Mouse (Mus musculus): ENCODE measurements around the gene Fbxw16. TPM values are rescaled to one million over a fixed set of nuclear protein-coding genes. Genes with fewer than 3 reads are reported as not detected.

The Fbxw16 gene
- not detected in 2 replicates for polyA plus RNA-seq (2012)

GRCm38 (mm10) chr9:109449040-109449439, at the start of gene Fbxw16:
Gene Fbxw16 (minus strand): TSS chr9:109449140.

GRCm38 (mm10) chr9:109495775-109496174, 46.8 kb upstream of the Fbxw16 start, which contains the start of gene Fbxw19:
Gene Fbxw19 (minus strand): TSS chr9:109495875.

GRCm38 (mm10) chr9:109404196-109404595, 44.7 kb downstream of the Fbxw16 start, which contains the start of gene Fbxw22:
Gene Fbxw22 (minus strand): TSS chr9:109404296.

Other genes starting within 250 kb of the Fbxw16 start
- gene Fbxw20, start 214.4 kb downstream of the Fbxw16 start, polyA plus RNA-seq (2012) = not detected in 2 replicates
- gene Fbxw14, start 161.5 kb downstream of the Fbxw16 start, polyA plus RNA-seq (2012) = not detected in 2 replicates
- gene Fbxw28, start 109.5 kb downstream of the Fbxw16 start, polyA plus RNA-seq (2012) = not detected in 2 replicates
- gene Fbxw22, start 44.8 kb downstream of the Fbxw16 start, polyA plus RNA-seq (2012) = not detected in 2 replicates
- not detected in 2 replicates for gene Fbxw19, start 46.7 kb upstream of the Fbxw16 start, polyA plus RNA-seq (2012)
- not detected in 2 replicates for gene Fbxw15, start 119.1 kb upstream of the Fbxw16 start, polyA plus RNA-seq (2012)
- not detected in 2 replicates for gene Fbxw24, start 176.9 kb upstream of the Fbxw16 start, polyA plus RNA-seq (2012)
- gene Fbxw25, start 215.5 kb upstream of the Fbxw16 start, polyA plus RNA-seq (2012) = not detected in 2 replicates